Mouse (Mus musculus): Measurements from ENCODE around the gene Fam205c. TPM values are rescaled to one million over a fixed set of nuclear protein-coding genes. Genes with fewer than 3 reads are reported as not detected.

Gene Fam205c
- 1 to 10 TPM; 4.0 to 4.1 TPM for total RNA-seq (2021)
- long read RNA-seq, experiment 1, partial matches to known transcripts: 6 of 6 reads
- long read RNA-seq, experiment 1, other reads (novel, unspliced or antisense): 0 of 6 reads
- long read RNA-seq, experiment 2, partial matches to known transcripts: 4 of 5 reads
- long read RNA-seq, experiment 2, other reads (novel, unspliced or antisense): 1 of 5 reads

GRCm38 (mm10) chr4:42874134-42874533 is at the start of gene Fam205c:
Gene Fam205c, minus strand, starts transcription at chr4:42874234.
- no peak for DNase-seq
- intact Hi-C loops (cut with DNase I): no loop called here

- intact Hi-C loops (cut with DNase I): no loop called here
- DNase-seq: no peak
Observed at GRCm38 (mm10) chr4:42922461-42922860, 48.4 kb upstream of the Fam205c start.

- no peak for DNase-seq
- intact Hi-C loops (cut with DNase I): no loop called here
Observed at GRCm38 (mm10) chr4:42922056-42922455, 48.0 kb upstream of the Fam205c start.

- intact Hi-C loops (cut with DNase I): no loop called here
- DNase-seq: no peak
Observed at GRCm38 (mm10) chr4:42921536-42921935, 47.5 kb upstream of the Fam205c start.

GRCm38 (mm10) chr4:42920726-42921125 is 46.7 kb upstream of the Fam205c start:
- no peak for DNase-seq

GRCm38 (mm10) chr4:42917402-42917774 is 43.4 kb upstream of the Fam205c start:
- intact Hi-C loops (cut with DNase I): loop anchor here (2.0 kb wide), 1 partner anchor 29 kb away; no protein-coding TSS in a partner anchor

More at GRCm38 (mm10) chr4:42920726-42921125, 46.7 kb upstream of the Fam205c start:
- intact Hi-C loops (cut with DNase I): no loop called here

GRCm38 (mm10) chr4:42916617-42917401 is 42.8 kb upstream of the Fam205c start, which contains the start of gene Phf24:
Gene Phf24, plus strand, starts transcription at chr4:42916660.
- peak; percentile 44 to 69 for DNase-seq
- intact Hi-C loops (cut with DNase I): loop anchor here (2.0 kb wide), 1 partner anchor 30 kb away; no protein-coding TSS in a partner anchor

More at GRCm38 (mm10) chr4:42917402-42917774, 43.4 kb upstream of the Fam205c start:
- peak in 1 of 2 experiments; percentile 25 for DNase-seq

GRCm38 (mm10) chr4:42915966-42916365 is 41.9 kb upstream of the Fam205c start:
- intact Hi-C loops (cut with DNase I): loop anchor here (2.0 kb wide), 1 partner anchor 31 kb away; no protein-coding TSS in a partner anchor
- no peak for DNase-seq

- no peak for DNase-seq
- intact Hi-C loops (cut with DNase I): no loop called here
Observed at GRCm38 (mm10) chr4:42915311-42915710, 41.3 kb upstream of the Fam205c start.

GRCm38 (mm10) chr4:42913391-42913790 is 39.4 kb upstream of the Fam205c start:
- no peak for DNase-seq
- intact Hi-C loops (cut with DNase I): no loop called here

- no peak for DNase-seq
- intact Hi-C loops (cut with DNase I): no loop called here
Observed at GRCm38 (mm10) chr4:42904966-42905365, 30.9 kb upstream of the Fam205c start.

- intact Hi-C loops (cut with DNase I): no loop called here
- DNase-seq: no peak
Observed at GRCm38 (mm10) chr4:42904523-42904922, 30.5 kb upstream of the Fam205c start.

- no peak for DNase-seq
- intact Hi-C loops (cut with DNase I): no loop called here
Observed at GRCm38 (mm10) chr4:42903942-42904341, 29.9 kb upstream of the Fam205c start.

GRCm38 (mm10) chr4:42902730-42903129 is 28.7 kb upstream of the Fam205c start:
- intact Hi-C loops (cut with DNase I): no loop called here

GRCm38 (mm10) chr4:42902174-42902573 is 28.1 kb upstream of the Fam205c start:
- intact Hi-C loops (cut with DNase I): no loop called here
- peak in 1 of 2 experiments; percentile 25 for DNase-seq

More at GRCm38 (mm10) chr4:42902730-42903129, 28.7 kb upstream of the Fam205c start:
- no peak for DNase-seq

- intact Hi-C loops (cut with DNase I): no loop called here
- no peak for DNase-seq
Observed at GRCm38 (mm10) chr4:42900878-42901277, 26.8 kb upstream of the Fam205c start.

- DNase-seq: no peak
- intact Hi-C loops (cut with DNase I): no loop called here
Observed at GRCm38 (mm10) chr4:42898914-42899313, 24.9 kb upstream of the Fam205c start.

GRCm38 (mm10) chr4:42895118-42895517 is 21.1 kb upstream of the Fam205c start:
- no peak for DNase-seq
- intact Hi-C loops (cut with DNase I): no loop called here

- no peak for DNase-seq
- intact Hi-C loops (cut with DNase I): no loop called here
Observed at GRCm38 (mm10) chr4:42891176-42891575, 17.1 kb upstream of the Fam205c start.

GRCm38 (mm10) chr4:42888806-42889205 is 14.8 kb upstream of the Fam205c start:
- DNase-seq: no peak
- intact Hi-C loops (cut with DNase I): no loop called here

GRCm38 (mm10) chr4:42886926-42887325 is 12.9 kb upstream of the Fam205c start:
- intact Hi-C loops (cut with DNase I): no loop called here
- no peak for DNase-seq

- intact Hi-C loops (cut with DNase I): no loop called here
- no peak for DNase-seq
Observed at GRCm38 (mm10) chr4:42880677-42880948, 6.6 kb upstream of the Fam205c start.
